Mouse (Mus musculus) liver, embryonic 11.5 days (tissue): Measurements from ENCODE around the gene 4930524J08Rik. TPM values are rescaled to one million over a fixed set of nuclear protein-coding genes. Genes with fewer than 3 reads are reported as not detected.

Experiments used
- ATAC-seq: fragments of 200-750 bp; cut with Nextera tagmentation; replicated peaks from 2 replicates; pipeline ENCODE4 v1.8.0; 2017; ENCODE audit warnings: moderate number of reproducible peaks, mild to moderate bottlenecking, moderate TSS enrichment, moderate library complexity; ENCODE audit not compliant: low FRiP score
- DNase-seq: peaks from one replicate; pipeline ENCODE4 v3.0.0-alpha.2; 2017; ENCODE audit warnings: low spot score
- H3K27ac ChIP-seq: fragments of 300-500 bp; sonication (generic); 2 replicates; pipeline ENCODE4 v1.5.1; 2014; ENCODE audit warnings: mild to moderate bottlenecking, low read depth, low read length, control low read depth
- H3K27me3 ChIP-seq: fragments of 300-500 bp; sonication (generic); replicated peaks from 2 replicates; pipeline ENCODE4 v1.6.1; 2014; ENCODE audit warnings: low read length, mixed read lengths; ENCODE audit not compliant: control insufficient read depth, insufficient read depth
- H3K36me3 ChIP-seq: fragments of 300-500 bp; sonication (generic); 2 replicates; pipeline ENCODE4 v1.6.1; 2014; ENCODE audit warnings: mild to moderate bottlenecking, low read length, moderate library complexity, mixed read lengths; ENCODE audit not compliant: control insufficient read depth, insufficient read depth
- H3K4me1 ChIP-seq: fragments of 300-500 bp; sonication (generic); replicated peaks from 2 replicates; pipeline ENCODE4 v1.6.1; 2014; ENCODE audit warnings: low read length, mixed read lengths; ENCODE audit not compliant: control insufficient read depth, insufficient read depth
- H3K4me2 ChIP-seq: fragments of 300-500 bp; sonication (generic); 2 replicates; pipeline ENCODE4 v1.6.1; 2014; ENCODE audit warnings: mild to moderate bottlenecking, control low read depth, moderate library complexity
- H3K4me3 ChIP-seq: fragments of 300-500 bp; sonication (generic); 2 replicates; pipeline ENCODE4 v1.5.1; 2014; ENCODE audit warnings: low read depth, low read length, control low read depth
- H3K9ac ChIP-seq: fragments of 300-500 bp; sonication (generic); 2 replicates; pipeline ENCODE4 v1.6.1; 2014; ENCODE audit warnings: low read depth, low read length, control low read depth
- H3K9me3 ChIP-seq: fragments of 300-500 bp; sonication (generic); 2 replicates; pipeline ENCODE4 v1.6.1; 2016; ENCODE audit warnings: low read length, inconsistent platforms, mixed read lengths; ENCODE audit not compliant: control insufficient read depth
- WGBS: fragments of 180-500 bp; shearing (Covaris S2); extraction: QIAGEN DNeasy Blood & Tissue Kit; methylation state at CpG from one replicate; pipeline ENCODE4 v1.1.7; 2014; 5-methylcytosine and 5-hydroxymethylcytosine counted together
- polyA plus RNA-seq: library from polyadenylated mRNA; unstranded; fragments of >200 nt; fragmentation: Nextera tagmentation; extraction: Ambion mirVana; gene quantifications from 2 replicates; pipeline ENCODE4 v1.2.1, GENCODE M21; 2014

4930524J08Rik gene
- polyA plus RNA-seq, 1 experiment from 2014 or later, result 1.9 TPM

DNA sequence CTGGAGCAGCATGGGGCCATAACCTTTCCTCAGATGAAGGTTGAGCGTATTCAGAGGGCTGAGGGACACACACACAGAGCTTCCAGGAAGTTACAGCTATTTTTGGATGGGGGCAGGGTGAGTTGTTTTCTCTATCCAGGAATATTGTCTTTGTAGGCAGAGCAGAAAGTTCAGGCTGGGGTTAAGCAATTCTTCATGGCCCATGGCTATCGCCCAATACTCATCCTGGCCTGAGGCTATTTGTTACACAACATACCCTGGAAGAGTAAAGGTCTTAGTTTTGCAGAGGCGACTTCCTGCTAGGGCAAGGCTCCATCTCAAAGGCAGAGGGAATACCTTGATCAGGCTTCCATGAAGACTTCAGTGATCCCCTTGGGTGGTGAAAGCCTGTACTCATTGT is 15.3 kb downstream of the 4930524J08Rik start:
- Histone ChIP-seq H3K27ac (no peak overlapping the region), H3K36me3 (no peaks in the 10 kb centered on the region), H3K9ac (no peak overlapping the region), H3K9me3 (no peaks in the 10 kb centered on the region), H3K4me1 (no peaks in the 10 kb centered on the region), H3K27me3 (no peaks in the 10 kb centered on the region), H3K4me3 (no peak overlapping the region), H3K4me2 (no peak overlapping the region; the same call in 1 of the 2 replicates)
- WGBS, result 66% methylated on average over 3 of the region's 3 CpGs
- DNase-seq, result no peak
- ATAC-seq, result 0 out of 2 replicates have a peak, but pooled peaks have one; percentile 18

DNA sequence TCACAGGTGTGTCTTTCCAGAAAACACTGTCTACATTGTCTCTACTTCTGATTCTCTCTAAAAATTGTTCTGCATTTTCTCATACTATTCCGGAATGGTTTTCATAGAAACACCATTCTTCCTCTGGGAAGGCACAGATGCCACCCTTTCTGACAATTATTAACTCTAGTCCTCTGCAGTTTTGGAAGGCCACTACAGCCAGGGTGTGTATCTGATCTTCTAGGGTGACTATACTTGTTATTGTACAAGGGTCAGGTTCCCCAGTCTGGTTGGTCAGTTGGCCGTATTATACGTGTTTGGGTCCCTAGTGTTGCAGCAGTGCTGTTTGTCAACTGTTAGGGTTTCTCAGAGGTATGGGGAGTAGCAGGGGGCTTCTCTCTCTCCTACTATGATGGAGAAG is 15.8 kb downstream of the 4930524J08Rik start:
- Histone ChIP-seq H3K4me3 (no peak overlapping the region), H3K4me2 (no peak overlapping the region; the same call in 1 of the 2 replicates), H3K27ac (no peak overlapping the region), H3K36me3 (no peaks in the 10 kb centered on the region), H3K4me1 (no peaks in the 10 kb centered on the region), H3K9ac (no peak overlapping the region), H3K27me3 (no peaks in the 10 kb centered on the region), H3K9me3 (no peaks in the 10 kb centered on the region)
- 90% methylated on average over 3 of the region's 3 CpGs for WGBS
- no peak for ATAC-seq
- DNase-seq, result no peak

DNA sequence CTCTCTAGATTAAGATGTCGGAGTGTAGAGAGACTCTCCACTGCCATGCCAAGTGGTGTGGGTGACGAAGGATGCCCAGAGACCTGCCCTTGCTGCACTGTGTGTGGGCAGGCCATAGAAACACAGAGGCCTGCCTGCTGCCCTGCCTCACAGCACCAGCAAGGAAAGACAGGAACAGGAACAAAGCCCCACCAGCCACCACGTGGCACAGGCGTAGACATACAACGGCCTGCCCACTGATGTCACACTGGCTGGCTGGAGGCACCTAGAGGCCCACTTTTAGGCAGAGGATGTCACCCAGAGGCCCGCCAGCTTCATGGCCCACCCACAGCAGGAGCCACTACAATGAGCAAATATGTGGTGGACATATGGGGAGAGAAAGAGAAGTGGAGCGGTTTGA is 21.2 kb downstream of the 4930524J08Rik start:
- Histone ChIP-seq H3K4me3 (no peak overlapping the region), H3K27me3 (no peaks in the 10 kb centered on the region), H3K9me3 (no peaks in the 10 kb centered on the region), H3K36me3 (no peaks in the 10 kb centered on the region), H3K27ac (no peak overlapping the region), H3K9ac (no peak overlapping the region), H3K4me1 (no peaks in the 10 kb centered on the region), H3K4me2 (no peak overlapping the region)
- no peak for DNase-seq
- 66% methylated on average over 7 of the region's 7 CpGs for WGBS
- ATAC-seq, result no peak

DNA sequence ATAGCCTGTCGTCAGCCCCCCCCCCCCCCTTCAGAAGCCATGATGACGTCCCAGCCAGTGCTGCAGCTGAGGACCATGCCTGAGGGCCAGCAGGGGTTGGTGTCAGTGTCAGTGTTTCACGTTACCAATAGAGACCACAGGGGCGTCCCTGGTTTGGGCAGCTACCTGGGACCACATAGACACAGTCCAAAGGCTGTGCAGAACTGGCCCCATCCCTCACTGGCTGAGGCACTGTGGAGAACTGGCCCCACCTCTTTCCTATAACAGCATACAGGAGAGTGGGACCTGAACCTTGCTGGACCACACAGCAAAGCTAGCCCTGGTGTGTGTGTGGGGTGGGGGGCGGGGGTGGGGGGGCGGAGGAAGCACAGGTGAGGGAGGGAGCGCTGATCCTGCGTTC is 21.6 kb downstream of the 4930524J08Rik start:
- H3K27me3 ChIP-seq, result no peaks in the 10 kb centered on the region
- H3K9ac ChIP-seq, result no peak overlapping the region
- DNase-seq (no peak), ATAC-seq (no peak)
- H3K4me2 ChIP-seq, result no peak overlapping the region
- no peaks in the 10 kb centered on the region for H3K9me3 ChIP-seq
- H3K27ac ChIP-seq, result no peak overlapping the region
- H3K4me3 ChIP-seq, result no peak overlapping the region
- no peaks in the 10 kb centered on the region for H3K4me1 ChIP-seq
- WGBS, result 65% methylated on average over 8 of the region's 8 CpGs
- no peaks in the 10 kb centered on the region for H3K36me3 ChIP-seq

DNA sequence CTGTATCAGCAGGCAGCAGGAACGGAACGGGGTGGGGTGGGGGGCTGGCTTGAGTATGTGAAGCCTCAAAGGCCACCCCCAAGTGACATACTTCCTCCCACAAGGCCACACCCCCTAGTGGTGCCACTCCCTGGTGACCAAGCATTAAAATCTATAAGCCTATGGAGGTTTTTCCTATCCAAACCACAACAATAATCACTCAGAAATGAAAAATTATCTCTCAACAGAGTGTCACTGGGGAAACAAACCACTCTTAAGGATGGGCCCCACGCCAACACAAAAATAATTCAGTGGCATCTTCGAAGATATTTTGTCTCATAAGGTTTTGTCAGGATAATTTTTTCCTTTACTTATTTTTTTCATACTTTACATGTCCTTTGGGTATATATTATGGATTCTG is 25.0 kb downstream of the 4930524J08Rik start:
- H3K4me2 ChIP-seq, result no peak overlapping the region
- H3K27ac ChIP-seq, result no peak overlapping the region
- H3K36me3 ChIP-seq, result no peaks in the 10 kb centered on the region
- H3K9ac ChIP-seq, result no peak overlapping the region
- no peak for ATAC-seq
- WGBS, result 79% methylated on average over 4 of the region's 4 CpGs
- H3K27me3 ChIP-seq, result no peaks in the 10 kb centered on the region
- peaks cover 10% of the 10 kb centered on the region for H3K4me1 ChIP-seq
- no peak overlapping the region for H3K4me3 ChIP-seq
- no peak for DNase-seq
- H3K9me3 ChIP-seq, result no peaks in the 10 kb centered on the region

DNA sequence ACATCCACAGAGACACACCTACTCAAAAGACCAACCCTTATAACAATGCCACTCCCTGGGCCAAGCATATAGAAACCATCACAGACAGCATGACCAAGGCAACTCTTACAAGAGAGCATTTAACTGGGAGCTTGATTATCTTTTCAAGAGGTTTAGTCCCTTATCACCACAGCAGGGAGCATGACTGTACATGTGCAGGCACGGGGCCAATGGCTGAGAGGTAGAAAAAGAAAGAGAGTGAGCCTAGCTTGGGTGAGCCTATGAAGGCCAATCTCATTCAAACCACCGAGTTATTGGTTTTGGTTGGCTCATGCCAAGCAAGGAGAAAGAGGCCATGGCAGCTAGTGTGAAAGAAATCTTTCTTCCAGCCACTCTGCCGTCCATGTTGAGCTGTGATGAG is 26.6 kb downstream of the 4930524J08Rik start:
- WGBS, result 56% methylated on average over 3 of the region's 3 CpGs

DNA sequence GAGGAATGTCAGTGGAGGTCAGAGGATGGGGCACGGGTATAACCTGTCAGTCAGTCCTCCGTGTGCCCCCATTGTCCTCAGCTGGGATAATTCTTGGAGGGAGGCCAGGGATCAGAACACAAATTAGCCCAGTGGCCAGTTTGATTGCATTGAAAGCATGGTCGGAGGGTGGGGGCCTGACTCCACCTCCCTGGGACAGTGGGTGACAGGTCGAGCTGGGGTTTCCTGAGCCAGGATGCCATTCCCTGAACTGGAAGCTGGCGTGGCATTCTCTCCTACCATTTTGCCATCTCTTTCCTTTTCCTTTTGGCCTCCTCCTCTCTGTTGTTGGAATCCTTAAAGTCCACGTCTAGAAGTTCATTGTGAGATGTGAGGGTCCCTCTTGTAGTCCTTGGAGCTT is 27.0 kb downstream of the 4930524J08Rik start:
- Histone ChIP-seq H3K4me3 (no peak overlapping the region), H3K36me3 (no peaks in the 10 kb centered on the region), H3K27me3 (no peaks in the 10 kb centered on the region), H3K4me1 (peaks cover 10% of the 10 kb centered on the region), H3K27ac (peak overlapping the region; percentile 9; the same call in 1 of the 2 replicates), H3K4me2 (peak overlapping the region; percentile 18; the same call in 1 of the 2 replicates), H3K9me3 (no peaks in the 10 kb centered on the region), H3K9ac (no peak overlapping the region)
- ATAC-seq, result no peak; the same call in 1 of the 2 replicates
- no peak for DNase-seq
- 81% methylated on average over 6 of the region's 6 CpGs for WGBS

More for the DNA sequence above, 26.6 kb downstream of the 4930524J08Rik start:
- DNase-seq (no peak), ATAC-seq (peak; percentile 84)
- Histone ChIP-seq H3K4me3 (no peak overlapping the region), H3K27ac (peak overlapping the region; percentile 9; the same call in 1 of the 2 replicates), H3K9me3 (no peaks in the 10 kb centered on the region), H3K4me2 (peak overlapping the region; percentile 18; the same call in 1 of the 2 replicates), H3K36me3 (no peaks in the 10 kb centered on the region), H3K4me1 (peaks cover 10% of the 10 kb centered on the region), H3K9ac (no peak overlapping the region), H3K27me3 (no peaks in the 10 kb centered on the region)

DNA sequence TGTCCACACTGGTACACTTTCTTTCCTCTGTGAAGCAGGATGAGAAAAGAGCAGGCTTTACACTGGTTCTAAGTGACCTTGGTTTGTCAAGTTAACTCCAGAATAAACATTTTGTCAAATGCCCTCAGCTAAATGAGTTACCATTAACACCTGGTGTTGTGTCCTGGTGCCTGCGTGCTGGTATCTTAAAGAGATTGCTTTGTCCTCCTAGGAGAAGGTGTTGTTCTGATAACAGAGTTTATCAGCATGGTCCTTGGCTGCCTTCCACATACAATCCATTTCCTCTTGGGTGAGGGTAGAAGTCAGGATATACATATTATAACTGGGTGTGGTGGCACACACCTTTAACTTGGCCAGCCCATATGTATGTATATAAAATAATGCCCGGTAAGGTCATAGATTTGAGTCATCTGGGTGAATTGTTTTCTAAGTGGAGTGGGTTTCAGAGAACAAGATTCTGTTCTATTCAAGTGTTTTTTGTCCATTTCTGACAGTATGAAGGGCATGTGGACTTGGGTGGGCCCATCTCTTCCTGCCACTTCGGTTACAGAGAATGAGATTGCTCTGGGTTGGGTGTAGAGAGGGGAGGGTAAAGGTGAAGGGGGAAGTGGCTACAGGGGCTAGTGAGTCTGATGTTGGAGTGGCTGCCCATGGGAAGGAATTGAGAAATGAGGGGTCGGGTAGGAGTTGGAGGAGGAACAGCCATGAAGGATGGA is 27.6 kb downstream of the 4930524J08Rik start:
- Histone ChIP-seq H3K4me3 (no peak overlapping the region), H3K36me3 (no peaks in the 10 kb centered on the region), H3K9me3 (no peaks in the 10 kb centered on the region), H3K27ac (no peak overlapping the region), H3K9ac (no peak overlapping the region), H3K4me1 (peaks cover 10% of the 10 kb centered on the region), H3K27me3 (no peaks in the 10 kb centered on the region), H3K4me2 (no peak overlapping the region)
- DNase-seq (no peak), ATAC-seq (peak; percentile 64)
- 67% methylated on average over 4 of the region's 4 CpGs for WGBS

DNA sequence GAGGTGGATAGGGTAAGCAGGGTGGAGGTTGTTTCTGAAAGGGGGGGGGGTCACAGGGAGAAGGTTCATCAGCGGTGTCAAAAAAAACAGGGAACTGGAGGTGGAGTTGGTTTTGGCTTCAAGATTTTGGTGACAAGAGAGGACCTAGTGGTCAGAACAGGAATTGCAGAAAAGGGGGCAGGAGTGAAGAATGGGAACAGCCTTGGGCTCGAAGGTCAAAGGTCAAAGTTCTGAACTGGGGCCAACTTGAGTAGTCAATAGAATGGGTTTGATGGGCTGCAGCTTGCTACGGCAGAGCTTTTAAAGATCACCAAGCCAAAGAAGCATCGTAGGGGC is 28.1 kb downstream of the 4930524J08Rik start:
- Histone ChIP-seq H3K4me3 (no peak overlapping the region), H3K4me2 (no peak overlapping the region), H3K9ac (no peak overlapping the region), H3K36me3 (no peaks in the 10 kb centered on the region), H3K27ac (no peak overlapping the region), H3K27me3 (no peaks in the 10 kb centered on the region), H3K4me1 (peaks cover 10% of the 10 kb centered on the region), H3K9me3 (no peaks in the 10 kb centered on the region)
- DNase-seq (no peak), ATAC-seq (no peak)
- 78% methylated on average over 4 of the region's 4 CpGs for WGBS
